Mouse (Mus musculus): ENCODE results near the gene Naa80. TPM values are rescaled to one million over a fixed set of nuclear protein-coding genes. Genes with fewer than 3 reads are reported as not detected.

Gene Naa80
- polyA plus RNA-seq, 1 experiment: 11.3 TPM

GRCm38 (mm10) chr9:107549297-107550074 lies 29.2 kb upstream of the Naa80 start:
- Histone ChIP-seq H3K4me3 (ENCODE audit: insufficient read depth, low read length) (no peak overlapping the region), H3K4me1 (ENCODE audit: control insufficient read depth, insufficient read depth, low read length) (peaks cover 5% of the 10 kb centered on the region; the same call in 1 of the 2 replicates), H3K27ac (ENCODE audit: insufficient read depth, low read length) (no peak overlapping the region)
- no peak for TF ChIP-seq CTCF (IDR thresholded peaks at IDR 0.05; ENCODE audit: borderline replicate concordance, insufficient read depth, low read length)

- TF ChIP-seq CTCF (IDR thresholded peaks at IDR 0.05; ENCODE audit: borderline replicate concordance, insufficient read depth, low read length): no peak
- TF ChIP-seq POLR2A (IDR thresholded peaks at IDR 0.05; ENCODE audit: low read depth, low read length): no peak
- H3K4me1 ChIP-seq (ENCODE audit: control insufficient read depth, insufficient read depth, low read length): peaks cover 5% of the 10 kb centered on the region; the same call in 1 of the 2 replicates
- no peak overlapping the region for H3K27ac ChIP-seq (ENCODE audit: insufficient read depth, low read length)
- H3K4me3 ChIP-seq (ENCODE audit: insufficient read depth, low read length): no peak overlapping the region
Observed at GRCm38 (mm10) chr9:107550491-107551116, 28.1 kb upstream of the Naa80 start.

GRCm38 (mm10) chr9:107551117-107551889 lies 27.4 kb upstream of the Naa80 start, which contains the start of gene Rassf1:
Gene Rassf1, plus strand, starts transcription at chr9:107551555.
- no peak for TF ChIP-seq CTCF (IDR thresholded peaks at IDR 0.05; ENCODE audit: borderline replicate concordance, insufficient read depth, low read length)
- peak; percentile 83 for TF ChIP-seq POLR2A (IDR thresholded peaks at IDR 0.05; ENCODE audit: low read depth, low read length)
- peaks cover 5% of the 10 kb centered on the region; the same call in 1 of the 2 replicates for H3K4me1 ChIP-seq (ENCODE audit: control insufficient read depth, insufficient read depth, low read length)
- peak within 1 kb of the TSS; percentile 62 for H3K4me3 ChIP-seq (ENCODE audit: insufficient read depth, low read length)
- peak within 1 kb of the TSS; percentile 27 for H3K27ac ChIP-seq (ENCODE audit: insufficient read depth, low read length)

GRCm38 (mm10) chr9:107551890-107552355 lies 26.8 kb upstream of the Naa80 start:
- TF ChIP-seq POLR2A (IDR thresholded peaks at IDR 0.05; ENCODE audit: low read depth, low read length): peak; percentile 72
- TF ChIP-seq CTCF (IDR thresholded peaks at IDR 0.05; ENCODE audit: borderline replicate concordance, insufficient read depth, low read length): no peak
- Histone ChIP-seq H3K4me1 (ENCODE audit: control insufficient read depth, insufficient read depth, low read length) (peaks cover 5% of the 10 kb centered on the region; the same call in 1 of the 2 replicates), H3K4me3 (ENCODE audit: insufficient read depth, low read length) (peak overlapping the region; percentile 62), H3K27ac (ENCODE audit: insufficient read depth, low read length) (peak overlapping the region; percentile 27)

GRCm38 (mm10) chr9:107552690-107553393 lies 25.8 kb upstream of the Naa80 start:
- H3K4me1 ChIP-seq (ENCODE audit: control insufficient read depth, insufficient read depth, low read length): peaks cover 12% of the 10 kb centered on the region
- H3K4me3 ChIP-seq (ENCODE audit: insufficient read depth, low read length): peak overlapping the region; percentile 62
- H3K27ac ChIP-seq (ENCODE audit: insufficient read depth, low read length): no peak overlapping the region
- TF ChIP-seq CTCF (IDR thresholded peaks at IDR 0.05; ENCODE audit: borderline replicate concordance, insufficient read depth, low read length) (no peak), POLR2A (IDR thresholded peaks at IDR 0.05; ENCODE audit: low read depth, low read length) (no peak)

- Histone ChIP-seq H3K27ac (ENCODE audit: insufficient read depth, low read length) (peak overlapping the region; percentile 55), H3K4me3 (ENCODE audit: insufficient read depth, low read length) (peak overlapping the region; percentile 62), H3K4me1 (ENCODE audit: control insufficient read depth, insufficient read depth, low read length) (peaks cover 12% of the 10 kb centered on the region)
- TF ChIP-seq POLR2A (IDR thresholded peaks at IDR 0.05; ENCODE audit: low read depth, low read length) (no peak), CTCF (IDR thresholded peaks at IDR 0.05; ENCODE audit: borderline replicate concordance, insufficient read depth, low read length) (no peak)
Observed at GRCm38 (mm10) chr9:107553541-107554318, 25.0 kb upstream of the Naa80 start.

- H3K4me1 ChIP-seq (ENCODE audit: control insufficient read depth, insufficient read depth, low read length): peaks cover 12% of the 10 kb centered on the region
Observed at GRCm38 (mm10) chr9:107554319-107554825, 24.3 kb upstream of the Naa80 start.

GRCm38 (mm10) chr9:107555031-107555457 lies 23.6 kb upstream of the Naa80 start:
- H3K4me3 ChIP-seq (ENCODE audit: insufficient read depth, low read length): peak overlapping the region; percentile 76
- peaks cover 12% of the 10 kb centered on the region for H3K4me1 ChIP-seq (ENCODE audit: control insufficient read depth, insufficient read depth, low read length)
- no peak for TF ChIP-seq CTCF (IDR thresholded peaks at IDR 0.05; ENCODE audit: borderline replicate concordance, insufficient read depth, low read length)
- TF ChIP-seq POLR2A (IDR thresholded peaks at IDR 0.05; ENCODE audit: low read depth, low read length): peak; percentile 71
- H3K27ac ChIP-seq (ENCODE audit: insufficient read depth, low read length): peak overlapping the region; percentile 95

More at GRCm38 (mm10) chr9:107554319-107554825, 24.3 kb upstream of the Naa80 start:
- H3K27ac ChIP-seq (ENCODE audit: insufficient read depth, low read length): peak overlapping the region; percentile 95
- TF ChIP-seq POLR2A (IDR thresholded peaks at IDR 0.05; ENCODE audit: low read depth, low read length) (peak; percentile 91), CTCF (IDR thresholded peaks at IDR 0.05; ENCODE audit: borderline replicate concordance, insufficient read depth, low read length) (no peak)
- H3K4me3 ChIP-seq (ENCODE audit: insufficient read depth, low read length): peak overlapping the region; percentile 76

All from embryonic fibroblast, embryonic 13.5 days (primary cell).